Comparison of ENCODE assay signal across 11 mouse cellular contexts in the genomic region with DNA sequence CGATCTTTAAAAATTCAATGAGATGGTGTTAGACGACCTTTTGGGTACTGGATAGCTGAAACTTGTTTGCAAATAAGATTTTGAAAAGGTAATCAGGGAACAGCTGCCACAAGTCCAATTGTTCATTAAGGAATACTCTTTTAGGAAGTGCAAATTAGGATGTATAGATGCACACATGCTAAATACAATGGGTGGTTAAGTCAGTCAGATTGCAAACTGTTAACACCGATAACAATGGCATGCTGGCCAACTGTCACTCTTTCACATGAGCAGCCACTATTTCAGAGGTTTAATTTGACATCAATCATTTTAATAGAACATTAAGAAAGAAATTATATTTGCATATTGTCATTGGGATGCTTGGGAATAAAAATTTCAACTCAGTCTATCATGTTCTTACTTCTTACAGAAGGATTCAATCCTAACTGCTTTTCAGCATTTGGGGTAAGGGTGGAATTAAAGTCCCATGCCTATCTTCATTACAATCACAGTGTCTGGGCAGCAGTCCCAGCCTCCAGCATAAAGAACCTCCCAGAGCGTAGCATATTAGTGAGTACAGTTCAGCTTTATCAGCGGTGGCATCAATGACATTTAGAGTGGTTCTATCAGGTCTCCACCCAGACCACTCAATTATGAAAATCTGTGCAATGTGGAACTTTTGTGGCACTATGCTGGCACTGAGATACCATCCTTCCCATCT.
A peak's percentile ranks its signal among the peaks of the same experiment; 100 is the strongest.
DNase-seq lines count a peak whose midpoint lies in the region; ATAC-seq lines count a peak whose summit lies in the region.
"Had no signal": no experiment of that assay in that cellular context is flagged by ENCODE, and none has a peak within 500 bp of the region (broad histone marks: within the 10 kb centered on the region; RNA-seq: fewer than 3 reads in every experiment).

No protein-coding gene starts in this region.

- peak; percentile 82 for ATAC-seq in midbrain, embryonic 13.5 days
- peak; percentile 82 for ATAC-seq in hindbrain, embryonic 16.5 days

- no peaks in the 10 kb centered on the region for H3K9me3 ChIP-seq in midbrain, embryonic 13.5 days
- H3K9me3 ChIP-seq in midbrain, embryonic 10.5 days (replicated peaks) = no peaks in the 10 kb centered on the region
- no peaks in the 10 kb centered on the region for H3K9me3 ChIP-seq in hindbrain, embryonic 16.5 days (ENCODE audit: control insufficient read depth, low read length)
- H3K9me3 ChIP-seq in limb, embryonic 10.5 days (replicated peaks) = no peaks in the 10 kb centered on the region
- H3K9me3 ChIP-seq: embryonic facial prominence, embryonic 13.5 days had no signal

- no peaks in the 10 kb centered on the region for H3K36me3 ChIP-seq in midbrain, embryonic 13.5 days
- no peaks in the 10 kb centered on the region for H3K36me3 ChIP-seq in midbrain, embryonic 10.5 days
- H3K36me3 ChIP-seq in hindbrain, embryonic 16.5 days (ENCODE audit: control insufficient read depth, insufficient read depth, low read length) = no peaks in the 10 kb centered on the region
- no peaks in the 10 kb centered on the region for H3K36me3 ChIP-seq in limb, embryonic 10.5 days
- H3K36me3 ChIP-seq: embryonic facial prominence, embryonic 13.5 days had no signal

- H3K4me3 ChIP-seq in midbrain, embryonic 13.5 days (replicated peaks) = no peak overlapping the region
- no peak overlapping the region for H3K4me3 ChIP-seq in midbrain, embryonic 10.5 days
- H3K4me3 ChIP-seq in hindbrain, embryonic 16.5 days (ENCODE audit: low read length) = no peak overlapping the region
- no peak overlapping the region for H3K4me3 ChIP-seq in limb, embryonic 10.5 days
- H3K4me3 ChIP-seq: embryonic facial prominence, embryonic 13.5 days had no signal

- DNase-seq in cerebellum, adult 18-20 months = peak; percentile 8 to 14
- DNase-seq in cerebellum, adult 8-10 months = no peak
- DNase-seq in midbrain, embryonic 10.5 days (ENCODE audit: low spot score) = no peak
- DNase-seq in limb, embryonic 10.5 days (ENCODE audit: low spot score) = no peak
- DNase-seq in urinary bladder, adult 2 months (ENCODE audit: low spot score) = no peak
- DNase-seq in urinary bladder, postnatal 25 days (ENCODE audit: low spot score) = no peak
- DNase-seq: lung, postnatal 14 days had no signal

- no peak overlapping the region for H3K4me2 ChIP-seq in midbrain, embryonic 13.5 days (replicated peaks)
- no peak overlapping the region for H3K4me2 ChIP-seq in hindbrain, embryonic 16.5 days (ENCODE audit: low read length)
- H3K4me2 ChIP-seq: embryonic facial prominence, embryonic 13.5 days had no signal

- no peak overlapping the region for H3K9ac ChIP-seq in midbrain, embryonic 13.5 days (replicated peaks)
- H3K9ac ChIP-seq in hindbrain, embryonic 16.5 days (ENCODE audit: low read depth, low read length) = no peak overlapping the region
- H3K9ac ChIP-seq: embryonic facial prominence, embryonic 13.5 days; liver, embryonic 14.5 days had no signal

- H3K4me1 ChIP-seq in midbrain, embryonic 13.5 days (replicated peaks) = peaks cover 15% of the 10 kb centered on the region
- no peaks in the 10 kb centered on the region for H3K4me1 ChIP-seq in midbrain, embryonic 10.5 days
- peaks cover 10% of the 10 kb centered on the region for H3K4me1 ChIP-seq in hindbrain, embryonic 16.5 days (ENCODE audit: control insufficient read depth, insufficient read depth, low read depth, low read length)
- H3K4me1 ChIP-seq in limb, embryonic 10.5 days = peaks cover 4% of the 10 kb centered on the region; the same call in 1 of the 2 replicates
- H3K4me1 ChIP-seq: embryonic facial prominence, embryonic 13.5 days had no signal

- no peaks in the 10 kb centered on the region for H3K27me3 ChIP-seq in midbrain, embryonic 13.5 days
- no peaks in the 10 kb centered on the region for H3K27me3 ChIP-seq in midbrain, embryonic 10.5 days (ENCODE audit: low read depth, poor library complexity, severe bottlenecking)
- H3K27me3 ChIP-seq in hindbrain, embryonic 16.5 days (replicated peaks; ENCODE audit: control insufficient read depth, insufficient read depth, low read length) = no peaks in the 10 kb centered on the region
- H3K27me3 ChIP-seq in limb, embryonic 10.5 days (ENCODE audit: low read depth, poor library complexity, severe bottlenecking) = no peaks in the 10 kb centered on the region
- H3K27me3 ChIP-seq: embryonic facial prominence, embryonic 13.5 days had no signal

- 44% methylated on average over 5 of the region's 5 CpGs for WGBS in midbrain, embryonic 13.5 days
- WGBS in midbrain, embryonic 10.5 days = 84% methylated on average over 5 of the region's 5 CpGs
- WGBS in hindbrain, embryonic 16.5 days = 36% methylated on average over 5 of the region's 5 CpGs
- WGBS in limb, embryonic 10.5 days = 87% methylated on average over 5 of the region's 5 CpGs

- peak overlapping the region; percentile 61 for H3K27ac ChIP-seq in midbrain, embryonic 13.5 days
- H3K27ac ChIP-seq in midbrain, embryonic 10.5 days (replicated peaks) = no peak overlapping the region
- H3K27ac ChIP-seq in hindbrain, embryonic 16.5 days (ENCODE audit: low read depth, low read length) = peak overlapping the region; percentile 55
- no peak overlapping the region for H3K27ac ChIP-seq in limb, embryonic 10.5 days
- H3K27ac ChIP-seq: embryonic facial prominence, embryonic 13.5 days; liver, embryonic 14.5 days had no signal

Comparison
In these comparisons a context has a peak if more than half of its experiments do, and no peak if none do; other contexts are left out.
1. DNase-seq: peak in cerebellum, adult 18-20 months (2 of 2); none in cerebellum, adult 8-10 months (single experiment), midbrain, embryonic 10.5 days (single experiment), limb, embryonic 10.5 days (single experiment), urinary bladder, adult 2 months (single experiment) and urinary bladder, postnatal 25 days (single experiment).
2. H3K27ac ChIP-seq: peak in midbrain, embryonic 13.5 days (single experiment) and hindbrain, embryonic 16.5 days (single experiment); none in midbrain, embryonic 10.5 days (single experiment) and limb, embryonic 10.5 days (single experiment).